Mouse (Mus musculus) thymus, adult 2 months (tissue): ENCODE measurements at regions not wholly inside any gene's neighbourhood (a gene's known extent, or its start where the extent isn't known, plus 50 kb on each side); places are given as distances from the start of the nearest gene placed in this dataset.

Experiments used
- CTCF ChIP-seq: fragments of 200-500 bp; IDR thresholded peaks from 2 replicates; pipeline ENCODE4 v1.5.1; 2012; ENCODE audit warnings: mild to moderate bottlenecking, control low read depth, low read length, moderate library complexity, borderline replicate concordance; ENCODE audit not compliant: control insufficient read depth, poor library complexity, insufficient read depth; ENCODE audit errors: extremely low read depth
- POLR2A ChIP-seq: fragments of 200-500 bp; IDR thresholded peaks from 2 replicates; pipeline ENCODE4 v1.6.1; 2012; ENCODE audit warnings: mild to moderate bottlenecking, low read length, control low read depth, moderate library complexity; ENCODE audit not compliant: control insufficient read depth, poor library complexity, insufficient read depth; ENCODE audit errors: extremely low read depth

DNA sequence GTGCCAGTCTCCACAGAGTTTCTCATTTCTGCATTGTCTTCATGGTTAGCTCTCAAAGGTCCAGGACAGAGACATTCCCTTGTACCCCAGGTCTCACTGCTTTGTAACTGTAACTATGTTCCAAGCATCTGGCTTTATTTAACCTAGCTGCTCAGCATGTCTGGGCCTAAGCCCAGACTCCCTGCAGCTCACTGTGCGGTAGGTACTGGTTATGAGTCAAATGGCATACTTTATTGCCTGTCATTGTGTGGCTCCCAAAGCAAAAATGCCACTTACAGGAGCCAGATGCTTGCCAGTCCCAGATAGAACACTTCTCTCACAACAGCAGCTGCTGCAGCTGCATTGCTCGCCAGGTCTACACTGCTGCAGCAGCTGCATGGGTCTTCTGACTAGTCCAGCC is 134.2 kb upstream of the Adam6b start:
- no peak for TF ChIP-seq POLR2A
- no peak for TF ChIP-seq CTCF
